ENCODE assay signal across 17 mouse cellular contexts in genomic region chr12:76572261-76573251, GRCm38 (mm10). TPM values are rescaled to one million over a fixed set of nuclear protein-coding genes. Genes with fewer than 3 reads are reported as not detected.
DNase-seq lines count a peak whose midpoint lies in the region; ATAC-seq and TF ChIP-seq lines count a peak whose summit lies in the region.
"Had no signal": no experiment of that assay in that cellular context is flagged by ENCODE, and none has a peak within 500 bp of the region (broad histone marks: within the 10 kb centered on the region; RNA-seq: fewer than 3 reads in every experiment).

No protein-coding gene starts in this region.

- TF ChIP-seq CTCF in stomach, postnatal 0 days (IDR thresholded peaks at IDR 0.05; ENCODE audit: low read depth), result no peak

- no peak overlapping the region for H3K9ac ChIP-seq in stomach, embryonic 14.5 days (replicated peaks; ENCODE audit: low read depth, low read length)
- H3K9ac ChIP-seq in stomach, postnatal 0 days (ENCODE audit: low read length), result no peak overlapping the region
- peak overlapping the region; percentile 55 for H3K9ac ChIP-seq in kidney, embryonic 16.5 days (replicated peaks; ENCODE audit: low read length)
- H3K9ac ChIP-seq in intestine, embryonic 16.5 days (ENCODE audit: low read depth, low read length), result no peak overlapping the region
- H3K9ac ChIP-seq: embryonic facial prominence, embryonic 15.5 days; hindbrain, embryonic 13.5 days; liver, embryonic 12.5 days; neural tube, embryonic 12.5 days had no signal

- no peak overlapping the region for H3K4me2 ChIP-seq in stomach, embryonic 14.5 days (replicated peaks; ENCODE audit: low read depth, low read length)
- no peak overlapping the region for H3K4me2 ChIP-seq in stomach, postnatal 0 days (replicated peaks; ENCODE audit: low read depth)
- H3K4me2 ChIP-seq in kidney, embryonic 16.5 days (replicated peaks; ENCODE audit: low read depth, low read length), result peak overlapping the region; percentile 34
- H3K4me2 ChIP-seq in intestine, embryonic 16.5 days (ENCODE audit: low read depth, low read length), result no peak overlapping the region
- H3K4me2 ChIP-seq: embryonic facial prominence, embryonic 15.5 days; heart, embryonic 11.5 days; hindbrain, embryonic 13.5 days; liver, embryonic 12.5 days; neural tube, embryonic 12.5 days had no signal

- TF ChIP-seq EP300 in stomach, postnatal 0 days (optimal IDR thresholded peaks at IDR 0.05), result no peak

- peaks cover 40% of the 10 kb centered on the region for H3K36me3 ChIP-seq in stomach, embryonic 14.5 days (ENCODE audit: control insufficient read depth, insufficient read depth, low read length)
- H3K36me3 ChIP-seq in stomach, postnatal 0 days (ENCODE audit: control insufficient read depth, insufficient read depth, low read length), result peaks cover 36% of the 10 kb centered on the region
- H3K36me3 ChIP-seq in kidney, embryonic 16.5 days (ENCODE audit: insufficient read depth, low read length), result peaks cover 49% of the 10 kb centered on the region
- peaks cover 20% of the 10 kb centered on the region for H3K36me3 ChIP-seq in intestine, embryonic 16.5 days (ENCODE audit: control insufficient read depth, insufficient read depth, low read length)
- H3K36me3 ChIP-seq: hindbrain, embryonic 13.5 days; neural tube, embryonic 12.5 days had no signal

- 81% methylated on average over 26 of the region's 27 CpGs for WGBS in stomach, embryonic 14.5 days
- 82% methylated on average over 26 of the region's 27 CpGs for WGBS in stomach, postnatal 0 days
- 50% methylated on average over 26 of the region's 27 CpGs for WGBS in kidney, embryonic 16.5 days
- WGBS in intestine, embryonic 16.5 days, result 82% methylated on average over 27 of the region's 27 CpGs

- no peak overlapping the region for H3K27ac ChIP-seq in stomach, embryonic 14.5 days (ENCODE audit: low read length)
- H3K27ac ChIP-seq in stomach, postnatal 0 days (replicated peaks), result no peak overlapping the region
- H3K27ac ChIP-seq in kidney, embryonic 16.5 days (ENCODE audit: low read length), result peak overlapping the region; percentile 95
- no peak overlapping the region for H3K27ac ChIP-seq in intestine, embryonic 16.5 days (ENCODE audit: low read length)
- H3K27ac ChIP-seq: embryonic facial prominence, embryonic 15.5 days; hindbrain, embryonic 13.5 days; liver, embryonic 12.5 days; neural tube, embryonic 12.5 days had no signal

- H3K4me3 ChIP-seq in stomach, embryonic 14.5 days (ENCODE audit: low read depth, low read length), result no peak overlapping the region
- no peak overlapping the region for H3K4me3 ChIP-seq in stomach, postnatal 0 days (ENCODE audit: low read depth, low read length)
- H3K4me3 ChIP-seq in kidney, embryonic 16.5 days (ENCODE audit: low read length), result peak overlapping the region; percentile 4; the same call in 1 of the 2 replicates
- H3K4me3 ChIP-seq in intestine, embryonic 16.5 days (ENCODE audit: low read length), result no peak overlapping the region
- H3K4me3 ChIP-seq: embryonic facial prominence, embryonic 15.5 days; hindbrain, embryonic 13.5 days; liver, embryonic 12.5 days; neural tube, embryonic 12.5 days had no signal

- ATAC-seq in stomach, embryonic 14.5 days (ENCODE audit: insufficient number of reproducible peaks, insufficient read depth, low FRiP score, low read depth), result peak; percentile 26; the same call in 1 of the 2 replicates
- ATAC-seq in stomach, postnatal 0 days (ENCODE audit: low FRiP score, low TSS enrichment), result no peak
- peak; percentile 98 for ATAC-seq in kidney, embryonic 16.5 days (ENCODE audit: low FRiP score, low TSS enrichment)
- ATAC-seq in intestine, embryonic 16.5 days, result no peak
- ATAC-seq: liver, embryonic 12.5 days had no signal

- no peaks in the 10 kb centered on the region for H3K9me3 ChIP-seq in stomach, embryonic 14.5 days (ENCODE audit: control insufficient read depth, low read depth, low read length)
- H3K9me3 ChIP-seq in stomach, postnatal 0 days (ENCODE audit: control insufficient read depth, low read length), result no peaks in the 10 kb centered on the region
- no peaks in the 10 kb centered on the region for H3K9me3 ChIP-seq in kidney, embryonic 16.5 days (ENCODE audit: low read length)
- no peaks in the 10 kb centered on the region for H3K9me3 ChIP-seq in intestine, embryonic 16.5 days (ENCODE audit: control insufficient read depth, low read length)
- H3K9me3 ChIP-seq: embryonic facial prominence, embryonic 15.5 days; hindbrain, embryonic 13.5 days; liver, embryonic 12.5 days; neural tube, embryonic 12.5 days had no signal

- peak; percentile 55 for DNase-seq in cerebellum, adult 9-11 months
- no peak for DNase-seq in cerebellum, postnatal 25 days
- DNase-seq in stomach, postnatal 0 days (ENCODE audit: low spot score), result no peak
- no peak for DNase-seq in heart, adult 9 months (ENCODE audit: low spot score in 2 of 2)
- DNase-seq in adrenal gland, adult 2 months, result no peak
- DNase-seq: adrenal gland, postnatal 14 days; gastrocnemius, postnatal 14 days; heart, postnatal 14 days; thymus, adult 18-20 months had no signal

- H3K27me3 ChIP-seq in stomach, embryonic 14.5 days (ENCODE audit: control insufficient read depth, insufficient read depth, low read length), result no peaks in the 10 kb centered on the region
- no peaks in the 10 kb centered on the region for H3K27me3 ChIP-seq in stomach, postnatal 0 days (ENCODE audit: control insufficient read depth, insufficient read depth, low read length)
- H3K27me3 ChIP-seq in kidney, embryonic 16.5 days (ENCODE audit: insufficient read depth, low read length), result no peaks in the 10 kb centered on the region
- H3K27me3 ChIP-seq in intestine, embryonic 16.5 days (replicated peaks; ENCODE audit: control insufficient read depth, insufficient read depth, low read length), result no peaks in the 10 kb centered on the region
- H3K27me3 ChIP-seq: embryonic facial prominence, embryonic 15.5 days; hindbrain, embryonic 13.5 days; neural tube, embryonic 12.5 days had no signal

- peaks cover 3% of the 10 kb centered on the region; the same call in 1 of the 2 replicates for H3K4me1 ChIP-seq in stomach, embryonic 14.5 days (ENCODE audit: control insufficient read depth, insufficient read depth, low read length)
- H3K4me1 ChIP-seq in stomach, postnatal 0 days (replicated peaks; ENCODE audit: control insufficient read depth, insufficient read depth), result no peaks in the 10 kb centered on the region
- peaks cover 35% of the 10 kb centered on the region for H3K4me1 ChIP-seq in kidney, embryonic 16.5 days (ENCODE audit: insufficient read depth, low read length)
- 0 out of 2 replicates have a peak, but pooled peaks cover under 1% of the 10 kb centered on the region for H3K4me1 ChIP-seq in intestine, embryonic 16.5 days (ENCODE audit: control insufficient read depth, insufficient read depth, low read length)
- H3K4me1 ChIP-seq: embryonic facial prominence, embryonic 15.5 days; neural tube, embryonic 12.5 days had no signal

RNA-seq across cellular contexts. Expression of gene Plekhg3, which starts 41.9 kb away (rescaled TPM):
- polyA plus RNA-seq in stomach, embryonic 14.5 days (2014; fragmentation: Nextera tagmentation; extraction: Ambion mirVana), result 13.8 TPM in 2 replicates
- polyA plus RNA-seq in stomach, postnatal 0 days (2015; fragmentation: Nextera tagmentation; extraction: Ambion mirVana), result 5.7 and 6.4 TPM in 2 replicates
- polyA plus RNA-seq in kidney, embryonic 16.5 days (2015; fragmentation: Nextera tagmentation; extraction: Ambion mirVana), result 23.0 and 24.8 TPM in 2 replicates
- polyA plus RNA-seq in intestine, embryonic 16.5 days (2015; fragmentation: Nextera tagmentation; extraction: Ambion mirVana), result 8.8 and 9.3 TPM in 2 replicates
- 10 to 100 TPM in 1 of 2 experiments, 1 to 10 TPM in 1; 9.9 to 17.5 TPM for total RNA-seq in adrenal gland, adult 2 months (2021)
- polyA plus RNA-seq in adrenal gland, adult 2 months (2012; rRNA removed), result 5.1 and 7.9 TPM in 2 replicates

Comparison
In these comparisons a context has a peak if more than half of its experiments do, and no peak if none do; other contexts are left out.
1. ATAC-seq: peak in stomach, embryonic 14.5 days (single experiment) and kidney, embryonic 16.5 days (single experiment); none in stomach, postnatal 0 days (single experiment) and intestine, embryonic 16.5 days (single experiment).